In genomic region chr9:121495529-121495928, GRCm38 (mm10) we compare ENCODE assay signal across 8 mouse cellular contexts. TPM values are rescaled to one million over a fixed set of nuclear protein-coding genes. Genes with fewer than 3 reads are reported as not detected.
DNase-seq lines count a peak whose midpoint lies in the region; ATAC-seq lines count a peak whose summit lies in the region.

TSS of gene Cck (minus strand) at chr9:121495694.

- no peaks in the 10 kb centered on the region for H3K9me3 ChIP-seq in intestine, embryonic 14.5 days (ENCODE audit: control insufficient read depth, low read length)
- no peaks in the 10 kb centered on the region for H3K9me3 ChIP-seq in midbrain, embryonic 12.5 days

- intact Hi-C loops in left cerebral cortex, postnatal 25 days (cut with DNase I): loop anchor here (2.0 kb wide), 1 partner anchor 105 kb away; no protein-coding TSS in a partner anchor

- peak; percentile 29 for DNase-seq in kidney, adult 11 months
- DNase-seq in kidney, adult 9 months: no peak
- DNase-seq in gonadal fat pad, adult 2 months (ENCODE audit: low read depth): peak; percentile 50
- peak; percentile 71 for DNase-seq in intestine, embryonic 14.5 days (ENCODE audit: low spot score)
- peak; percentile 69 to 88 for DNase-seq in left cerebral cortex, postnatal 25 days (ENCODE audit: low spot score in 2 of 2)
- peak; percentile 67 for DNase-seq in telencephalon, adult 2 months (ENCODE audit: low read depth, low spot score)

- no peak within 1 kb of the TSS for H3K9ac ChIP-seq in intestine, embryonic 14.5 days (ENCODE audit: low read length)
- no peak within 1 kb of the TSS for H3K9ac ChIP-seq in midbrain, embryonic 12.5 days (replicated peaks)

- H3K27ac ChIP-seq in intestine, embryonic 14.5 days (ENCODE audit: low read depth): no peak within 1 kb of the TSS
- H3K27ac ChIP-seq in midbrain, embryonic 12.5 days (replicated peaks): no peak within 1 kb of the TSS

- H3K4me3 ChIP-seq in intestine, embryonic 14.5 days (ENCODE audit: low read depth, low read length): peak within 1 kb of the TSS; percentile 25
- peak within 1 kb of the TSS; percentile 38 for H3K4me3 ChIP-seq in midbrain, embryonic 12.5 days

- peaks cover 8% of the 10 kb centered on the region; the same call in 1 of the 2 replicates for H3K4me1 ChIP-seq in intestine, embryonic 14.5 days (replicated peaks; ENCODE audit: control insufficient read depth, insufficient read depth, low read length)
- H3K4me1 ChIP-seq in midbrain, embryonic 12.5 days: peaks cover 16% of the 10 kb centered on the region; the same call in 1 of the 2 replicates

- peak within 1 kb of the TSS; percentile 47 for H3K4me2 ChIP-seq in intestine, embryonic 14.5 days (ENCODE audit: low read length)
- H3K4me2 ChIP-seq in midbrain, embryonic 12.5 days (replicated peaks): peak within 1 kb of the TSS; percentile 52

- H3K36me3 ChIP-seq in intestine, embryonic 14.5 days (ENCODE audit: control insufficient read depth, insufficient read depth, low read length): no peaks in the 10 kb centered on the region
- no peaks in the 10 kb centered on the region for H3K36me3 ChIP-seq in midbrain, embryonic 12.5 days

- peaks cover 62% of the 10 kb centered on the region for H3K27me3 ChIP-seq in intestine, embryonic 14.5 days (replicated peaks; ENCODE audit: control insufficient read depth, insufficient read depth, low read length)
- H3K27me3 ChIP-seq in midbrain, embryonic 12.5 days: peaks cover 62% of the 10 kb centered on the region

- WGBS in intestine, embryonic 14.5 days: 2% methylated on average over 12 of the region's 12 CpGs
- 3% methylated on average over 12 of the region's 12 CpGs for WGBS in midbrain, embryonic 12.5 days

- 0 out of 2 replicates have a peak, but pooled peaks have one; percentile 62 for ATAC-seq in intestine, embryonic 14.5 days (replicated peaks; ENCODE audit: low FRiP score, low TSS enrichment, low read depth)
- ATAC-seq in midbrain, embryonic 12.5 days (ENCODE audit: low FRiP score, low read depth): no peak
- ATAC-seq in megakaryocyte, adult 5-6 weeks (ENCODE audit: poor library complexity, severe bottlenecking): no peak

RNA-seq across cellular contexts. Expression of gene Cck, which starts in this region (rescaled TPM):
- polyA plus RNA-seq in gonadal fat pad, adult 2 months (2012; rRNA removed): 1.7 and 1.9 TPM in 2 replicates
- polyA plus RNA-seq in intestine, embryonic 14.5 days (2014; fragmentation: Nextera tagmentation; extraction: Ambion mirVana): 6.5 and 7.0 TPM in 2 replicates
- 100 to 1,000 TPM; 670 to 812 TPM for total RNA-seq in left cerebral cortex, postnatal 25 days (2021)
- polyA plus RNA-seq in midbrain, embryonic 12.5 days (2016; fragmentation: Nextera tagmentation; extraction: Ambion mirVana): 8.1 and 10.3 TPM in 2 replicates
- total RNA-seq in megakaryocyte, adult 5-6 weeks (2015): not detected in 2 replicates
- not detected in 2 replicates for total RNA-seq in megakaryocyte, adult 5-6 weeks (2017)

Comparison
In these comparisons a context has a peak if more than half of its experiments do, and no peak if none do; other contexts are left out.
1. RNA of gene Cck (total RNA-seq): 670 to 812 TPM in left cerebral cortex, postnatal 25 days; not detected in megakaryocyte, adult 5-6 weeks; every median in the first group is over 100 times any median in the second.